Comparison of ENCODE assay signal across 9 mouse cellular contexts in genomic region chr6:42380416-42381144, GRCm38 (mm10). TPM values are rescaled to one million over a fixed set of nuclear protein-coding genes. Genes with fewer than 3 reads are reported as not detected.
DNase-seq lines count a peak whose midpoint lies in the region; ATAC-seq and TF ChIP-seq lines count a peak whose summit lies in the region.
"Had no signal": no experiment of that assay in that cellular context is flagged by ENCODE, and none has a peak within 500 bp of the region (broad histone marks: within the 10 kb centered on the region; RNA-seq: fewer than 3 reads in every experiment).

No protein-coding gene starts in this region.

- peak; percentile 98 for TF ChIP-seq CTCF in layer of hippocampus, adult 2 months (conservative IDR thresholded peaks at IDR 0.05)
- peak; percentile 63 to 91 (median 88) for TF ChIP-seq CTCF in MEL (IDR thresholded peaks at IDR 0.05 in 2 of 3, conservative IDR thresholded peaks at IDR 0.05 in 1 of 3; ENCODE audit: control insufficient read depth in 1 of 3, insufficient read depth in 1 of 3, low read depth in 2 of 3, low read length in 3 of 3, poor library complexity in 1 of 3, severe bottlenecking in 1 of 3)

- TF ChIP-seq POLR2A in MEL (IDR thresholded peaks at IDR 0.05; ENCODE audit: control insufficient read depth in 1 of 2, insufficient read depth in 1 of 2, low read depth in 1 of 2, low read length in 2 of 2, poor library complexity in 1 of 2) = no peak

- no peaks in the 10 kb centered on the region for H3K4me1 ChIP-seq in MEL (ENCODE audit: control insufficient read depth in 1 of 2, insufficient read depth in 2 of 2, low read length in 2 of 2)
- no peaks in the 10 kb centered on the region for H3K4me1 ChIP-seq in hindbrain, embryonic 13.5 days (replicated peaks)
- no peaks in the 10 kb centered on the region for H3K4me1 ChIP-seq in midbrain, embryonic 11.5 days (ENCODE audit: control insufficient read depth, insufficient read depth, low read length)

- no peaks in the 10 kb centered on the region for H3K9me3 ChIP-seq in MEL (replicated peaks; ENCODE audit: insufficient read depth, low read length)
- H3K9me3 ChIP-seq in hindbrain, embryonic 13.5 days = no peaks in the 10 kb centered on the region
- H3K9me3 ChIP-seq in midbrain, embryonic 11.5 days (ENCODE audit: control insufficient read depth, low read length) = no peaks in the 10 kb centered on the region
- H3K9me3 ChIP-seq: midbrain, embryonic 12.5 days had no signal

- no peak overlapping the region for H3K27ac ChIP-seq in layer of hippocampus, adult 2 months
- H3K27ac ChIP-seq in MEL (ENCODE audit: control insufficient read depth, low read depth, low read length) = no peak overlapping the region
- H3K27ac ChIP-seq in hindbrain, embryonic 13.5 days = no peak overlapping the region
- no peak overlapping the region for H3K27ac ChIP-seq in midbrain, embryonic 11.5 days (ENCODE audit: low read depth, low read length)
- H3K27ac ChIP-seq: midbrain, embryonic 12.5 days had no signal

- WGBS in hindbrain, embryonic 13.5 days = 3% methylated on average over 8 of the region's 8 CpGs
- 3% methylated on average over 8 of the region's 8 CpGs for WGBS in midbrain, embryonic 11.5 days

- H3K4me2 ChIP-seq in hindbrain, embryonic 13.5 days = peak overlapping the region; percentile 14; the same call in 1 of the 2 replicates
- H3K4me2 ChIP-seq in midbrain, embryonic 11.5 days = no peak overlapping the region
- H3K4me2 ChIP-seq: midbrain, embryonic 12.5 days had no signal

- peak; percentile 84 for TF ChIP-seq RAD21 in MEL (IDR thresholded peaks at IDR 0.05; ENCODE audit: low read depth, low read length)

- H3K27me3 ChIP-seq in MEL (ENCODE audit: control insufficient read depth in 1 of 2, insufficient read depth in 2 of 2, low read length in 2 of 2) = peaks cover 4 to 8% of the 10 kb centered on the region in 2 experiments
- no peaks in the 10 kb centered on the region for H3K27me3 ChIP-seq in hindbrain, embryonic 13.5 days
- no peaks in the 10 kb centered on the region; the same call in 1 of the 2 replicates for H3K27me3 ChIP-seq in midbrain, embryonic 11.5 days (ENCODE audit: control insufficient read depth, insufficient read depth, low read length)

- H3K79me2 ChIP-seq in MEL (ENCODE audit: control insufficient read depth, insufficient read depth, low read length, poor library complexity) = no peaks in the 10 kb centered on the region

- TF ChIP-seq EP300 in MEL (IDR thresholded peaks at IDR 0.05; ENCODE audit: low read depth in 1 of 2, low read length in 2 of 2) = no peak

- H3K36me3 ChIP-seq in MEL (ENCODE audit: control insufficient read depth in 1 of 2, insufficient read depth in 2 of 2, low read length in 2 of 2) = no peaks in the 10 kb centered on the region
- H3K36me3 ChIP-seq in hindbrain, embryonic 13.5 days = no peaks in the 10 kb centered on the region
- no peaks in the 10 kb centered on the region for H3K36me3 ChIP-seq in midbrain, embryonic 11.5 days (ENCODE audit: control insufficient read depth, insufficient read depth, low read length)
- H3K36me3 ChIP-seq: midbrain, embryonic 12.5 days had no signal

- H3K4me3 ChIP-seq in layer of hippocampus, adult 2 months = no peak overlapping the region
- no peak overlapping the region for H3K4me3 ChIP-seq in MEL (ENCODE audit: control insufficient read depth in 1 of 2, insufficient read depth in 1 of 2, low read depth in 2 of 2, low read length in 2 of 2)
- no peak overlapping the region for H3K4me3 ChIP-seq in hindbrain, embryonic 13.5 days
- H3K4me3 ChIP-seq in midbrain, embryonic 11.5 days (ENCODE audit: low read depth, low read length) = no peak overlapping the region
- H3K4me3 ChIP-seq: midbrain, embryonic 12.5 days had no signal

- H3K9ac ChIP-seq in MEL (ENCODE audit: control insufficient read depth, low read depth, low read length, poor library complexity, severe bottlenecking) = no peak overlapping the region
- no peak overlapping the region for H3K9ac ChIP-seq in hindbrain, embryonic 13.5 days
- H3K9ac ChIP-seq in midbrain, embryonic 11.5 days (ENCODE audit: low read length) = 0 out of 2 replicates have a peak overlapping the region, but pooled peaks have one; percentile 27
- H3K9ac ChIP-seq: midbrain, embryonic 12.5 days had no signal

- ATAC-seq in hindbrain, embryonic 13.5 days (ENCODE audit: low FRiP score) = no peak
- peak; percentile 47; the same call in 1 of the 2 replicates for ATAC-seq in midbrain, embryonic 11.5 days (ENCODE audit: low FRiP score)

- no peak for DNase-seq in layer of hippocampus, adult 2 months (ENCODE audit: low spot score in 2 of 2)
- DNase-seq in layer of hippocampus, postnatal 10 days (ENCODE audit: low spot score in 2 of 2) = no peak
- DNase-seq in MEL (ENCODE audit: low read depth, low spot score) = peak; percentile 48
- peak; percentile 70 for DNase-seq in embryo, embryonic 11 days
- DNase-seq in midbrain, embryonic 11.5 days (ENCODE audit: low spot score, missing footprints) = peak; percentile 88
- DNase-seq in urinary bladder, postnatal 25 days (ENCODE audit: low spot score) = no peak
- no peak for DNase-seq in ovary, postnatal 14 days (ENCODE audit: low spot score)

TF ChIP-seq in MEL, 35 proteins besides CTCF, POLR2A, EP300 and RAD21:
- TF ChIP-seq MAZ (IDR thresholded peaks at IDR 0.05; ENCODE audit: low read depth, low read length) (no peak), SMC3 (IDR thresholded peaks at IDR 0.05; ENCODE audit: low read depth, low read length) (peak; percentile 95), ZC3H11A (IDR thresholded peaks at IDR 0.05; ENCODE audit: low read depth, low read length) (peak; percentile 72), CHD1 (IDR thresholded peaks at IDR 0.05; ENCODE audit: low read depth, low read length) (no peak), USF2 (IDR thresholded peaks at IDR 0.05; ENCODE audit: borderline replicate concordance in 1 of 2, insufficient read depth in 1 of 2, low read depth in 1 of 2, low read length in 2 of 2) (no peak), MEF2A (IDR thresholded peaks at IDR 0.05; ENCODE audit: extremely low read depth, insufficient replicate concordance, low read depth, low read length, poor library complexity, severe bottlenecking) (no peak)

RNA-seq across cellular contexts. Expression of gene Epha1, which starts 7.5 kb away (rescaled TPM):
- total RNA-seq in layer of hippocampus, adult 2 months (2021) = not detected
- under 1 TPM in 1 of 2 experiments, not detected in 1; 0.39 TPM for total RNA-seq in layer of hippocampus, postnatal 10 days (2021)
- total RNA-seq in MEL (2012; rRNA removed) = not detected in 2 replicates
- under 1 TPM in 1 of 2 experiments, not detected in 1; 0.04 TPM for polyA plus RNA-seq in MEL (2012; ENCODE audit: insufficient read depth in 1 of 2, insufficient read length in 2 of 2, low read depth in 1 of 2, low replicate concordance in 2 of 2, missing spikeins in 1 of 2)
- 0.31 and 0.68 TPM in 2 replicates for polyA plus RNA-seq in hindbrain, embryonic 13.5 days (2015; fragmentation: Nextera tagmentation; extraction: Ambion mirVana)
- 0.30 and 0.66 TPM in 2 replicates for polyA plus RNA-seq in midbrain, embryonic 11.5 days (2014; fragmentation: Nextera tagmentation; extraction: Ambion mirVana)

RNA-seq across cellular contexts. Expression of gene Tas2r143, which starts 19.5 kb away (rescaled TPM):
- total RNA-seq in layer of hippocampus, adult 2 months (2021) = not detected
- total RNA-seq in layer of hippocampus, postnatal 10 days (2021) = under 1 TPM in 1 of 2 experiments, not detected in 1; 0.43 TPM
- total RNA-seq in MEL (2012; rRNA removed) = not detected in 2 replicates
- not detected for polyA plus RNA-seq in MEL (2012; ENCODE audit: insufficient read depth in 1 of 2, insufficient read length in 2 of 2, low read depth in 1 of 2, low replicate concordance in 2 of 2, missing spikeins in 1 of 2)
- polyA plus RNA-seq in hindbrain, embryonic 13.5 days (2015; fragmentation: Nextera tagmentation; extraction: Ambion mirVana) = not detected in 2 replicates
- not detected in 2 replicates for polyA plus RNA-seq in midbrain, embryonic 11.5 days (2014; fragmentation: Nextera tagmentation; extraction: Ambion mirVana)
- polyA plus RNA-seq: midbrain, embryonic 12.5 days had no signal

RNA-seq across cellular contexts. Expression of gene Tas2r135, which starts 24.7 kb away (rescaled TPM):
- not detected for total RNA-seq in layer of hippocampus, adult 2 months (2021)
- under 1 TPM in 1 of 2 experiments, not detected in 1; 0.34 TPM for total RNA-seq in layer of hippocampus, postnatal 10 days (2021)
- not detected in 2 replicates for total RNA-seq in MEL (2012; rRNA removed)
- polyA plus RNA-seq in MEL (2012; ENCODE audit: insufficient read depth in 1 of 2, insufficient read length in 2 of 2, low read depth in 1 of 2, low replicate concordance in 2 of 2, missing spikeins in 1 of 2) = not detected
- polyA plus RNA-seq in hindbrain, embryonic 13.5 days (2015; fragmentation: Nextera tagmentation; extraction: Ambion mirVana) = not detected in 2 replicates
- polyA plus RNA-seq in midbrain, embryonic 11.5 days (2014; fragmentation: Nextera tagmentation; extraction: Ambion mirVana) = not detected in 2 replicates
- polyA plus RNA-seq: midbrain, embryonic 12.5 days had no signal

RNA-seq across cellular contexts. Expression of gene Zyx, which starts 31.1 kb away (rescaled TPM):
- 10 to 100 TPM; 44.3 to 44.5 TPM for total RNA-seq in layer of hippocampus, adult 2 months (2021)
- 10 to 100 TPM; 54.0 to 56.2 TPM for total RNA-seq in layer of hippocampus, postnatal 10 days (2021)
- 7.0 and 7.5 TPM in 2 replicates for total RNA-seq in MEL (2012; rRNA removed)
- 10 to 100 TPM in 1 of 2 experiments, not detected in 1; 48.4 TPM for polyA plus RNA-seq in MEL (2012; ENCODE audit: insufficient read depth in 1 of 2, insufficient read length in 2 of 2, low read depth in 1 of 2, low replicate concordance in 2 of 2, missing spikeins in 1 of 2)
- 47.5 and 50.1 TPM in 2 replicates for polyA plus RNA-seq in hindbrain, embryonic 13.5 days (2015; fragmentation: Nextera tagmentation; extraction: Ambion mirVana)
- polyA plus RNA-seq in midbrain, embryonic 11.5 days (2014; fragmentation: Nextera tagmentation; extraction: Ambion mirVana) = 53.2 and 60.2 TPM in 2 replicates

RNA-seq across cellular contexts. Expression of gene Tas2r126, which starts 53.8 kb away (rescaled TPM):
- total RNA-seq in layer of hippocampus, adult 2 months (2021) = not detected
- total RNA-seq in layer of hippocampus, postnatal 10 days (2021) = not detected
- total RNA-seq in MEL (2012; rRNA removed) = not detected in 2 replicates
- not detected for polyA plus RNA-seq in MEL (2012; ENCODE audit: insufficient read depth in 1 of 2, insufficient read length in 2 of 2, low read depth in 1 of 2, low replicate concordance in 2 of 2, missing spikeins in 1 of 2)
- not detected in 2 replicates for polyA plus RNA-seq in hindbrain, embryonic 13.5 days (2015; fragmentation: Nextera tagmentation; extraction: Ambion mirVana)
- polyA plus RNA-seq in midbrain, embryonic 11.5 days (2014; fragmentation: Nextera tagmentation; extraction: Ambion mirVana) = not detected in 2 replicates
- polyA plus RNA-seq: midbrain, embryonic 12.5 days had no signal

Comparison
In these comparisons a context has a peak if more than half of its experiments do, and no peak if none do; other contexts are left out.
1. DNase-seq: peak in MEL (single experiment), embryo, embryonic 11 days (single experiment) and midbrain, embryonic 11.5 days (single experiment); none in layer of hippocampus, adult 2 months (0 of 2), layer of hippocampus, postnatal 10 days (0 of 2), urinary bladder, postnatal 25 days (single experiment) and ovary, postnatal 14 days (single experiment).